Mouse (Mus musculus) erythroid progenitor cell, adult 5-6 weeks (primary cell): ENCODE measurements at regions not wholly inside any gene's neighbourhood (a gene's known extent, or its start where the extent isn't known, plus 50 kb on each side); places are given as distances from the start of the nearest gene placed in this dataset.

ENCODE experiments used
- ATAC-seq: replicated peaks from 2 replicates; pipeline ENCODE4 v1.8.0; 2016; ENCODE audit warnings: moderate number of reproducible peaks, mild to moderate bottlenecking, moderate TSS enrichment, inconsistent platforms; ENCODE audit not compliant: poor library complexity, low FRiP score, severe bottlenecking

- ATAC-seq, result no peak
Observed at GRCm38 (mm10) chr4:105449046-105449860, 292.1 kb downstream of the Plpp3 start.

GRCm38 (mm10) chr4:105450881-105451280 is 293.7 kb downstream of the Plpp3 start:
- no peak for ATAC-seq

- ATAC-seq, result no peak
Observed at GRCm38 (mm10) chr4:105451871-105452270, 294.7 kb downstream of the Plpp3 start.

- ATAC-seq, result no peak
Observed at GRCm38 (mm10) chr4:105456955-105457621, 299.9 kb downstream of the Plpp3 start.

- no peak for ATAC-seq
Observed at GRCm38 (mm10) chr4:105459991-105460688, 303.0 kb downstream of the Plpp3 start.

GRCm38 (mm10) chr4:105460689-105461005 is 303.5 kb downstream of the Plpp3 start:
- ATAC-seq, result no peak

- no peak for ATAC-seq
Observed at GRCm38 (mm10) chr4:105467811-105468210, 310.7 kb downstream of the Plpp3 start.

- no peak for ATAC-seq
Observed at GRCm38 (mm10) chr4:105469300-105469821, 312.2 kb downstream of the Plpp3 start.

- ATAC-seq, result no peak
Observed at GRCm38 (mm10) chr4:105474765-105475560, 314.7 kb upstream of the Gm12728 start.

GRCm38 (mm10) chr4:105476332-105476731 is 313.3 kb upstream of the Gm12728 start:
- no peak for ATAC-seq

- ATAC-seq, result no peak
Observed at GRCm38 (mm10) chr4:105486376-105486775, 303.3 kb upstream of the Gm12728 start.

GRCm38 (mm10) chr4:105496176-105496575 is 293.5 kb upstream of the Gm12728 start:
- ATAC-seq, result no peak

- no peak for ATAC-seq
Observed at GRCm38 (mm10) chr4:105506190-105506589, 283.5 kb upstream of the Gm12728 start.

GRCm38 (mm10) chr4:105507221-105507620 is 282.4 kb upstream of the Gm12728 start:
- no peak for ATAC-seq

- ATAC-seq, result no peak
Observed at GRCm38 (mm10) chr4:105509091-105509490, 280.6 kb upstream of the Gm12728 start.

- no peak for ATAC-seq
Observed at GRCm38 (mm10) chr4:105510406-105510805, 279.3 kb upstream of the Gm12728 start.

- no peak for ATAC-seq
Observed at GRCm38 (mm10) chr4:105525135-105525534, 264.5 kb upstream of the Gm12728 start.

- no peak for ATAC-seq
Observed at GRCm38 (mm10) chr4:105526755-105527154, 262.9 kb upstream of the Gm12728 start.

- ATAC-seq, result no peak
Observed at GRCm38 (mm10) chr4:105527316-105527715, 262.4 kb upstream of the Gm12728 start.
